Mouse (Mus musculus): Measurements from ENCODE around the gene Rprd1b. TPM values are rescaled to one million over a fixed set of nuclear protein-coding genes. Genes with fewer than 3 reads are reported as not detected.

The Rprd1b gene
- polyA plus RNA-seq, 1 experiment, result 14.7 TPM

- H3K4me3 ChIP-seq (ENCODE audit: insufficient read depth, low read length), result peak within 1 kb of the TSS; percentile 52
- no peak within 1 kb of the TSS for H3K27ac ChIP-seq (ENCODE audit: insufficient read depth, low read depth, low read length)
- peaks cover 21% of the 10 kb centered on the region for H3K4me1 ChIP-seq (ENCODE audit: control insufficient read depth, insufficient read depth, low read length)
- TF ChIP-seq POLR2A (IDR thresholded peaks at IDR 0.05; ENCODE audit: borderline replicate concordance, low read depth, low read length), result no peak
- TF ChIP-seq CTCF (IDR thresholded peaks at IDR 0.05; ENCODE audit: low read depth, low read length), result peak; percentile 84
Observed at GRCm38 (mm10) chr2:158146223-158146622, 117.9 kb downstream of the Rprd1b start, which contains the start of gene Tgm2. Gene Tgm2, minus strand, starts transcription at chr2:158146436.

GRCm38 (mm10) chr2:158146971-158147370, 118.7 kb downstream of the Rprd1b start:
- H3K4me1 ChIP-seq (ENCODE audit: control insufficient read depth, insufficient read depth, low read length), result peaks cover 21% of the 10 kb centered on the region
- no peak overlapping the region for H3K4me3 ChIP-seq (ENCODE audit: insufficient read depth, low read length)
- TF ChIP-seq CTCF (IDR thresholded peaks at IDR 0.05; ENCODE audit: low read depth, low read length) (no peak), POLR2A (IDR thresholded peaks at IDR 0.05; ENCODE audit: borderline replicate concordance, low read depth, low read length) (no peak)
- no peak overlapping the region for H3K27ac ChIP-seq (ENCODE audit: insufficient read depth, low read depth, low read length)

- H3K4me3 ChIP-seq (ENCODE audit: insufficient read depth, low read length), result no peak overlapping the region
- no peak overlapping the region for H3K27ac ChIP-seq (ENCODE audit: insufficient read depth, low read depth, low read length)
- TF ChIP-seq POLR2A (IDR thresholded peaks at IDR 0.05; ENCODE audit: borderline replicate concordance, low read depth, low read length), result no peak
- TF ChIP-seq CTCF (IDR thresholded peaks at IDR 0.05; ENCODE audit: low read depth, low read length), result peak; percentile 33; the same call in 1 of the 2 replicates
- H3K4me1 ChIP-seq (ENCODE audit: control insufficient read depth, insufficient read depth, low read length), result peaks cover 20% of the 10 kb centered on the region
Observed at GRCm38 (mm10) chr2:158151077-158151476, 122.8 kb downstream of the Rprd1b start.

- TF ChIP-seq CTCF (IDR thresholded peaks at IDR 0.05; ENCODE audit: low read depth, low read length) (no peak), POLR2A (IDR thresholded peaks at IDR 0.05; ENCODE audit: borderline replicate concordance, low read depth, low read length) (no peak)
- peaks cover 30% of the 10 kb centered on the region for H3K4me1 ChIP-seq (ENCODE audit: control insufficient read depth, insufficient read depth, low read length)
- H3K27ac ChIP-seq (ENCODE audit: insufficient read depth, low read depth, low read length), result no peak overlapping the region
- H3K4me3 ChIP-seq (ENCODE audit: insufficient read depth, low read length), result no peak overlapping the region
Observed at GRCm38 (mm10) chr2:158152685-158153309, 124.5 kb downstream of the Rprd1b start.

- peak overlapping the region; percentile 52 for H3K4me3 ChIP-seq (ENCODE audit: insufficient read depth, low read length)
- no peak overlapping the region for H3K27ac ChIP-seq (ENCODE audit: insufficient read depth, low read depth, low read length)
- peaks cover 30% of the 10 kb centered on the region for H3K4me1 ChIP-seq (ENCODE audit: control insufficient read depth, insufficient read depth, low read length)
- TF ChIP-seq POLR2A (IDR thresholded peaks at IDR 0.05; ENCODE audit: borderline replicate concordance, low read depth, low read length) (no peak), CTCF (IDR thresholded peaks at IDR 0.05; ENCODE audit: low read depth, low read length) (no peak)
Observed at GRCm38 (mm10) chr2:158153728-158154343, 125.5 kb downstream of the Rprd1b start.

GRCm38 (mm10) chr2:158154641-158155040, 126.3 kb downstream of the Rprd1b start:
- no peak overlapping the region for H3K27ac ChIP-seq (ENCODE audit: insufficient read depth, low read depth, low read length)
- TF ChIP-seq POLR2A (IDR thresholded peaks at IDR 0.05; ENCODE audit: borderline replicate concordance, low read depth, low read length) (no peak), CTCF (IDR thresholded peaks at IDR 0.05; ENCODE audit: low read depth, low read length) (no peak)
- peaks cover 34% of the 10 kb centered on the region for H3K4me1 ChIP-seq (ENCODE audit: control insufficient read depth, insufficient read depth, low read length)
- no peak overlapping the region for H3K4me3 ChIP-seq (ENCODE audit: insufficient read depth, low read length)

- Histone ChIP-seq H3K4me3 (ENCODE audit: insufficient read depth, low read length) (no peak overlapping the region), H3K27ac (ENCODE audit: insufficient read depth, low read depth, low read length) (no peak overlapping the region), H3K4me1 (ENCODE audit: control insufficient read depth, insufficient read depth, low read length) (peaks cover 36% of the 10 kb centered on the region)
- TF ChIP-seq POLR2A (IDR thresholded peaks at IDR 0.05; ENCODE audit: borderline replicate concordance, low read depth, low read length) (no peak), CTCF (IDR thresholded peaks at IDR 0.05; ENCODE audit: low read depth, low read length) (no peak)
Observed at GRCm38 (mm10) chr2:158155101-158155500, 126.8 kb downstream of the Rprd1b start.

- no peak overlapping the region for H3K4me3 ChIP-seq (ENCODE audit: insufficient read depth, low read length)
- H3K4me1 ChIP-seq (ENCODE audit: control insufficient read depth, insufficient read depth, low read length), result peaks cover 39% of the 10 kb centered on the region
- TF ChIP-seq CTCF (IDR thresholded peaks at IDR 0.05; ENCODE audit: low read depth, low read length), result no peak
- TF ChIP-seq POLR2A (IDR thresholded peaks at IDR 0.05; ENCODE audit: borderline replicate concordance, low read depth, low read length), result no peak
- H3K27ac ChIP-seq (ENCODE audit: insufficient read depth, low read depth, low read length), result no peak overlapping the region
Observed at GRCm38 (mm10) chr2:158155615-158156014, 127.3 kb downstream of the Rprd1b start.

- peaks cover 39% of the 10 kb centered on the region for H3K4me1 ChIP-seq (ENCODE audit: control insufficient read depth, insufficient read depth, low read length)
- no peak overlapping the region for H3K4me3 ChIP-seq (ENCODE audit: insufficient read depth, low read length)
- TF ChIP-seq CTCF (IDR thresholded peaks at IDR 0.05; ENCODE audit: low read depth, low read length) (no peak), POLR2A (IDR thresholded peaks at IDR 0.05; ENCODE audit: borderline replicate concordance, low read depth, low read length) (no peak)
- H3K27ac ChIP-seq (ENCODE audit: insufficient read depth, low read depth, low read length), result no peak overlapping the region
Observed at GRCm38 (mm10) chr2:158156487-158156886, 128.2 kb downstream of the Rprd1b start.

- Histone ChIP-seq H3K4me3 (ENCODE audit: insufficient read depth, low read length) (no peak overlapping the region), H3K4me1 (ENCODE audit: control insufficient read depth, insufficient read depth, low read length) (peaks cover 39% of the 10 kb centered on the region), H3K27ac (ENCODE audit: insufficient read depth, low read depth, low read length) (no peak overlapping the region)
- TF ChIP-seq CTCF (IDR thresholded peaks at IDR 0.05; ENCODE audit: low read depth, low read length) (no peak), POLR2A (IDR thresholded peaks at IDR 0.05; ENCODE audit: borderline replicate concordance, low read depth, low read length) (no peak)
Observed at GRCm38 (mm10) chr2:158157654-158158053, 129.4 kb downstream of the Rprd1b start.
